Mouse (Mus musculus) testis, adult 2 months (tissue): ENCODE measurements at regions not wholly inside any gene's neighbourhood (a gene's known extent, or its start where the extent isn't known, plus 50 kb on each side); places are given as distances from the start of the nearest gene placed in this dataset.

Source experiments
- H3K27ac ChIP-seq: fragments of 200-500 bp; 2 replicates; pipeline ENCODE4 v1.5.1; 2012; ENCODE audit warnings: low read depth, low read length; ENCODE audit not compliant: control insufficient read depth, insufficient read depth
- H3K27me3 ChIP-seq: fragments of 200-500 bp; 2 replicates; pipeline ENCODE4 v1.6.1; 2012; ENCODE audit warnings: mild to moderate bottlenecking, low read length, moderate library complexity; ENCODE audit not compliant: control insufficient read depth, insufficient read depth
- H3K36me3 ChIP-seq: fragments of 200-500 bp; 2 replicates; pipeline ENCODE4 v1.6.1; 2012; ENCODE audit warnings: mild to moderate bottlenecking, low read length; ENCODE audit not compliant: control insufficient read depth, insufficient read depth
- H3K4me1 ChIP-seq: fragments of 200-500 bp; 2 replicates; pipeline ENCODE4 v1.6.1; 2012; ENCODE audit warnings: low read length; ENCODE audit not compliant: control insufficient read depth, insufficient read depth
- H3K4me3 ChIP-seq: fragments of 200-500 bp; 2 replicates; pipeline ENCODE4 v1.5.1; 2012; ENCODE audit warnings: low read depth, mild to moderate bottlenecking, low read length, moderate library complexity, mixed read lengths; ENCODE audit not compliant: control insufficient read depth
- CTCF ChIP-seq: fragments of 200-500 bp; IDR thresholded peaks from 2 replicates; pipeline ENCODE4 v1.5.1; 2012; ENCODE audit warnings: low read depth, mild to moderate bottlenecking, inconsistent platforms, low read length, moderate library complexity; ENCODE audit not compliant: control insufficient read depth, insufficient read depth, insufficient replicate concordance
- POLR2A ChIP-seq: fragments of 200-500 bp; IDR thresholded peaks from 2 replicates; pipeline ENCODE4 v1.6.1; 2012; ENCODE audit warnings: low read depth, mild to moderate bottlenecking, inconsistent platforms, low read length, moderate library complexity; ENCODE audit not compliant: control insufficient read depth

- no peak for TF ChIP-seq CTCF
- Histone ChIP-seq H3K4me1 (no peaks in the 10 kb centered on the region), H3K27me3 (no peaks in the 10 kb centered on the region), H3K36me3 (no peaks in the 10 kb centered on the region), H3K27ac (no peak overlapping the region), H3K4me3 (no peak overlapping the region)
Measured at GRCm38 (mm10) chr2:148189287-148189686, 142.5 kb upstream of the Foxa2 start.

GRCm38 (mm10) chr2:148192946-148193345 lies 146.2 kb upstream of the Foxa2 start:
- TF ChIP-seq CTCF (no peak), POLR2A (no peak)
- Histone ChIP-seq H3K27me3 (no peaks in the 10 kb centered on the region), H3K4me1 (no peaks in the 10 kb centered on the region), H3K36me3 (no peaks in the 10 kb centered on the region), H3K4me3 (no peak overlapping the region), H3K27ac (no peak overlapping the region)

GRCm38 (mm10) chr2:148197375-148198015 lies 150.7 kb upstream of the Foxa2 start:
- H3K27ac ChIP-seq = no peak overlapping the region
- H3K4me1 ChIP-seq = no peaks in the 10 kb centered on the region
- no peak overlapping the region for H3K4me3 ChIP-seq
- H3K36me3 ChIP-seq = no peaks in the 10 kb centered on the region
- no peaks in the 10 kb centered on the region for H3K27me3 ChIP-seq
- TF ChIP-seq CTCF (no peak), POLR2A (no peak)

- H3K4me1 ChIP-seq = no peaks in the 10 kb centered on the region
- no peak overlapping the region for H3K27ac ChIP-seq
- no peak overlapping the region for H3K4me3 ChIP-seq
- TF ChIP-seq CTCF (no peak), POLR2A (no peak)
- H3K27me3 ChIP-seq = no peaks in the 10 kb centered on the region
- H3K36me3 ChIP-seq = no peaks in the 10 kb centered on the region
Measured at GRCm38 (mm10) chr2:148206633-148207032, 159.9 kb upstream of the Foxa2 start.

- TF ChIP-seq CTCF = no peak
- H3K4me1 ChIP-seq = no peaks in the 10 kb centered on the region
- H3K27ac ChIP-seq = no peak overlapping the region
- H3K36me3 ChIP-seq = no peaks in the 10 kb centered on the region
- H3K4me3 ChIP-seq = no peak overlapping the region
- no peaks in the 10 kb centered on the region for H3K27me3 ChIP-seq
Measured at GRCm38 (mm10) chr2:148210813-148211212, 164.0 kb upstream of the Foxa2 start.

GRCm38 (mm10) chr2:148217136-148217535 lies 170.4 kb upstream of the Foxa2 start:
- Histone ChIP-seq H3K36me3 (no peaks in the 10 kb centered on the region), H3K27ac (no peak overlapping the region), H3K4me3 (no peak overlapping the region), H3K27me3 (no peaks in the 10 kb centered on the region), H3K4me1 (no peaks in the 10 kb centered on the region)
- TF ChIP-seq POLR2A (no peak), CTCF (no peak)

GRCm38 (mm10) chr2:148233691-148234300 lies 161.3 kb upstream of the Sstr4 start:
- TF ChIP-seq POLR2A = no peak
- no peak for TF ChIP-seq CTCF
- Histone ChIP-seq H3K36me3 (no peaks in the 10 kb centered on the region), H3K4me1 (no peaks in the 10 kb centered on the region), H3K27ac (no peak overlapping the region), H3K4me3 (no peak overlapping the region), H3K27me3 (no peaks in the 10 kb centered on the region)
